Mouse (Mus musculus) lung, embryonic 16.5 days (tissue): ENCODE measurements around the gene Jpt2. TPM values are rescaled to one million over a fixed set of nuclear protein-coding genes. Genes with fewer than 3 reads are reported as not detected.

Experiments used
- ATAC-seq: fragments of 200-750 bp; cut with Nextera tagmentation; 2 replicates; pipeline ENCODE4 v1.8.0; 2017; ENCODE audit warnings: low read depth, mild to moderate bottlenecking, moderate library complexity
- H3K27ac ChIP-seq: fragments of 300-500 bp; sonication (generic); 2 replicates; pipeline ENCODE4 v1.5.1; 2014; ENCODE audit warnings: mild to moderate bottlenecking, control low read depth, low read length
- H3K27me3 ChIP-seq: fragments of 300-500 bp; sonication (generic); 2 replicates; pipeline ENCODE4 v1.6.1; 2014; ENCODE audit warnings: low read depth, low read length, mixed read lengths; ENCODE audit not compliant: control insufficient read depth, insufficient read depth
- H3K36me3 ChIP-seq: fragments of 300-500 bp; sonication (generic); 2 replicates; pipeline ENCODE4 v1.6.1; 2014; ENCODE audit warnings: low read length; ENCODE audit not compliant: control insufficient read depth, insufficient read depth
- H3K4me1 ChIP-seq: fragments of 300-500 bp; sonication (generic); replicated peaks from 2 replicates; pipeline ENCODE4 v1.6.1; 2014; ENCODE audit warnings: low read length, mixed read lengths; ENCODE audit not compliant: control insufficient read depth, insufficient read depth
- H3K4me2 ChIP-seq: fragments of 300-500 bp; sonication (generic); 2 replicates; pipeline ENCODE4 v1.6.1; 2014; ENCODE audit warnings: low read depth, low read length, control low read depth
- H3K4me3 ChIP-seq: fragments of 300-500 bp; sonication (generic); 2 replicates; pipeline ENCODE4 v1.5.1; 2014; ENCODE audit warnings: mild to moderate bottlenecking, low read length, control low read depth
- H3K9ac ChIP-seq: fragments of 300-500 bp; sonication (generic); 2 replicates; pipeline ENCODE4 v1.6.1; 2014; ENCODE audit warnings: low read length, control low read depth
- H3K9me3 ChIP-seq: fragments of 300-500 bp; sonication (generic); 2 replicates; pipeline ENCODE4 v1.6.1; 2016; ENCODE audit warnings: low read length; ENCODE audit not compliant: control insufficient read depth
- WGBS: fragments of 180-500 bp; shearing (Covaris S2); extraction: QIAGEN DNeasy Blood & Tissue Kit; methylation state at CpG from one replicate; pipeline ENCODE4 v1.1.7; 2014; 5-methylcytosine and 5-hydroxymethylcytosine counted together
- polyA plus RNA-seq: library from polyadenylated mRNA; unstranded; fragments of >200 nt; fragmentation: Nextera tagmentation; extraction: Ambion mirVana; gene quantifications from 2 replicates; pipeline ENCODE4 v1.2.1, GENCODE M21; 2015

Gene Jpt2
- polyA plus RNA-seq, 1 experiment from 2014 or later, result 148 TPM

- Histone ChIP-seq H3K36me3 (peaks cover 30% of the 10 kb centered on the region), H3K27ac (no peak overlapping the region), H3K27me3 (no peaks in the 10 kb centered on the region), H3K9me3 (no peaks in the 10 kb centered on the region), H3K9ac (no peak overlapping the region), H3K4me1 (peaks cover 21% of the 10 kb centered on the region), H3K4me2 (no peak overlapping the region), H3K4me3 (no peak overlapping the region)
- ATAC-seq, result no peak
- 88% methylated on average over 2 of the region's 2 CpGs for WGBS
Measured at GRCm38 (mm10) chr17:24893276-24893675, 67.2 kb downstream of the Jpt2 start.

- no peak for ATAC-seq
- H3K4me2 ChIP-seq, result no peak overlapping the region
- H3K9ac ChIP-seq, result no peak overlapping the region
- no peaks in the 10 kb centered on the region for H3K9me3 ChIP-seq
- no peaks in the 10 kb centered on the region for H3K27me3 ChIP-seq
- H3K4me3 ChIP-seq, result no peak overlapping the region
- H3K36me3 ChIP-seq, result peaks cover 30% of the 10 kb centered on the region
- no peak overlapping the region for H3K27ac ChIP-seq
- WGBS, result 85% methylated on average over 12 of the region's 12 CpGs
- H3K4me1 ChIP-seq, result peaks cover 25% of the 10 kb centered on the region
Measured at GRCm38 (mm10) chr17:24892785-24893184, 67.7 kb downstream of the Jpt2 start.

- 78% methylated on average over 13 of the region's 13 CpGs for WGBS
- H3K36me3 ChIP-seq, result peaks cover 30% of the 10 kb centered on the region
- H3K4me1 ChIP-seq, result peaks cover 23% of the 10 kb centered on the region
- H3K9ac ChIP-seq, result no peak overlapping the region
- H3K27me3 ChIP-seq, result no peaks in the 10 kb centered on the region
- H3K4me3 ChIP-seq, result no peak overlapping the region
- H3K27ac ChIP-seq, result no peak overlapping the region
- H3K4me2 ChIP-seq, result no peak overlapping the region
- no peaks in the 10 kb centered on the region for H3K9me3 ChIP-seq
- ATAC-seq, result no peak
Measured at GRCm38 (mm10) chr17:24891321-24891720, 69.2 kb downstream of the Jpt2 start.

GRCm38 (mm10) chr17:24890151-24891092, 70.1 kb downstream of the Jpt2 start:
- no peaks in the 10 kb centered on the region for H3K27me3 ChIP-seq
- no peak overlapping the region for H3K4me2 ChIP-seq
- 76% methylated on average over 19 of the region's 19 CpGs for WGBS
- H3K4me3 ChIP-seq, result no peak overlapping the region
- ATAC-seq, result no peak
- H3K4me1 ChIP-seq, result peaks cover 21% of the 10 kb centered on the region
- H3K9ac ChIP-seq, result no peak overlapping the region
- peaks cover 30% of the 10 kb centered on the region for H3K36me3 ChIP-seq
- H3K27ac ChIP-seq, result no peak overlapping the region
- no peaks in the 10 kb centered on the region for H3K9me3 ChIP-seq

GRCm38 (mm10) chr17:24888862-24889261, 71.6 kb downstream of the Jpt2 start:
- Histone ChIP-seq H3K36me3 (peaks cover 30% of the 10 kb centered on the region), H3K27ac (no peak overlapping the region), H3K27me3 (no peaks in the 10 kb centered on the region), H3K9me3 (no peaks in the 10 kb centered on the region), H3K4me1 (peaks cover 18% of the 10 kb centered on the region), H3K9ac (no peak overlapping the region), H3K4me3 (no peak overlapping the region), H3K4me2 (no peak overlapping the region)
- no peak for ATAC-seq
- 67% methylated on average over 3 of the region's 3 CpGs for WGBS

Other genes with a start within 250 kb of the Jpt2 start
- gene Rnf151, start 242.6 kb downstream of the Jpt2 start, polyA plus RNA-seq, result 0.35 TPM in 1 of 2 replicates, not detected in the other
- gene Rps2, start 242.6 kb downstream of the Jpt2 start, polyA plus RNA-seq, result 1,342 and 1,356 TPM in 2 replicates
- 204 and 217 TPM in 2 replicates for gene Ndufb10, start 236.2 kb downstream of the Jpt2 start, polyA plus RNA-seq
- gene Rpl3l, start 232.9 kb downstream of the Jpt2 start, polyA plus RNA-seq, result not detected in 2 replicates
- 36.1 and 39.4 TPM in 2 replicates for gene Msrb1, start 224.0 kb downstream of the Jpt2 start, polyA plus RNA-seq
- gene Hs3st6, start 207.7 kb downstream of the Jpt2 start, polyA plus RNA-seq, result 0.87 and 1.2 TPM in 2 replicates
- gene Meiob, start 156.4 kb downstream of the Jpt2 start, polyA plus RNA-seq, result not detected in 2 replicates
- 32.6 and 39.1 TPM in 2 replicates for gene Hagh, start 120.5 kb downstream of the Jpt2 start, polyA plus RNA-seq
- gene Fahd1, start 110.3 kb downstream of the Jpt2 start, polyA plus RNA-seq, result 16.7 and 17.6 TPM in 2 replicates
- gene Igfals, start 94.7 kb downstream of the Jpt2 start, polyA plus RNA-seq, result 1.2 and 1.9 TPM in 2 replicates
- gene Nubp2, start 74.3 kb downstream of the Jpt2 start, polyA plus RNA-seq, result 48.5 and 55.0 TPM in 2 replicates
- gene Spsb3, start 74.0 kb downstream of the Jpt2 start, polyA plus RNA-seq, result 41.1 and 43.3 TPM in 2 replicates
- gene Eme2, start 65.6 kb downstream of the Jpt2 start, polyA plus RNA-seq, result 28.4 and 29.1 TPM in 2 replicates
- 82.8 and 89.0 TPM in 2 replicates for gene Mrps34, start 65.6 kb downstream of the Jpt2 start, polyA plus RNA-seq
- gene Nme3, start 64.2 kb downstream of the Jpt2 start, polyA plus RNA-seq, result 74.7 and 74.9 TPM in 2 replicates
- 25.6 and 28.9 TPM in 2 replicates for gene Mapk8ip3, start 23.7 kb downstream of the Jpt2 start, polyA plus RNA-seq
- gene Cramp1l, start 55.1 kb upstream of the Jpt2 start, polyA plus RNA-seq, result 5.0 and 5.7 TPM in 2 replicates
- 16.8 and 17.1 TPM in 2 replicates for gene Ift140, start 55.4 kb upstream of the Jpt2 start, polyA plus RNA-seq
- gene Tmem204, start 122.9 kb upstream of the Jpt2 start, polyA plus RNA-seq, result 108 and 122 TPM in 2 replicates
- 42.4 and 49.6 TPM in 2 replicates for gene Telo2, start 155.3 kb upstream of the Jpt2 start, polyA plus RNA-seq
- gene Ptx4, start 160.1 kb upstream of the Jpt2 start, polyA plus RNA-seq, result 0.19 TPM in 1 of 2 replicates, not detected in the other
- 22.1 and 22.5 TPM in 2 replicates for gene Clcn7, start 172.7 kb upstream of the Jpt2 start, polyA plus RNA-seq
- gene Ccdc154, start 201.8 kb upstream of the Jpt2 start, polyA plus RNA-seq, result 0.73 and 1.1 TPM in 2 replicates
- gene Gm38655, start 214.8 kb upstream of the Jpt2 start, polyA plus RNA-seq, result 11.5 and 13.1 TPM in 2 replicates
- gene BC003965, start 223.9 kb upstream of the Jpt2 start, polyA plus RNA-seq, result 28.9 and 30.9 TPM in 2 replicates
- gene Unkl, start 227.7 kb upstream of the Jpt2 start, polyA plus RNA-seq, result 10.7 and 10.8 TPM in 2 replicates